Mouse (Mus musculus) kidney, adult 2 months (tissue): ENCODE measurements around the gene Myl7. TPM values are rescaled to one million over a fixed set of nuclear protein-coding genes. Genes with fewer than 3 reads are reported as not detected.

Source experiments
- DNase-seq: peaks from one replicate; pipeline ENCODE4 v3.0.0; 2021
- H3K27ac ChIP-seq: fragments of 200-500 bp; 2 replicates; pipeline ENCODE4 v1.5.1; 2012; ENCODE audit warnings: low read depth, low read length, control low read depth, inconsistent platforms; ENCODE audit not compliant: insufficient read depth
- H3K27me3 ChIP-seq: fragments of 200-500 bp; replicated peaks from 2 replicates; pipeline ENCODE4 v1.6.1; 2012; ENCODE audit warnings: mild to moderate bottlenecking, moderate library complexity, low read length, inconsistent platforms; ENCODE audit not compliant: control insufficient read depth, insufficient read depth
- H3K36me3 ChIP-seq: fragments of 200-500 bp; 2 replicates; pipeline ENCODE4 v1.6.1; 2012; ENCODE audit warnings: mild to moderate bottlenecking, moderate library complexity, low read length, inconsistent platforms; ENCODE audit not compliant: control insufficient read depth, insufficient read depth
- H3K4me1 ChIP-seq: fragments of 200-500 bp; 2 replicates; pipeline ENCODE4 v1.6.1; 2011; ENCODE audit warnings: low read length; ENCODE audit not compliant: control insufficient read depth, insufficient read depth
- H3K4me3 ChIP-seq: fragments of 200-500 bp; 2 replicates; pipeline ENCODE4 v1.5.1; 2011; ENCODE audit warnings: mild to moderate bottlenecking, low read depth, low read length, control low read depth; ENCODE audit not compliant: insufficient read depth
- CTCF ChIP-seq: fragments of 200-500 bp; conservative IDR thresholded peaks from 2 replicates; pipeline ENCODE4 v1.5.1; 2011; ENCODE audit warnings: low read depth, mild to moderate bottlenecking, control low read depth, low read length, moderate library complexity, mixed read lengths; ENCODE audit not compliant: insufficient read depth, insufficient read length
- POLR2A ChIP-seq: fragments of 200-500 bp; IDR thresholded peaks from one replicate; pipeline ENCODE4 v1.6.1; 2011; ENCODE audit warnings: low read depth, low read length, control low read depth
- WGBS: fragments of 180-500 bp; shearing (Covaris S2); methylation state at CpG from one replicate; pipeline ENCODE4 v1.1.7; 2018; 5-methylcytosine and 5-hydroxymethylcytosine counted together
- polyA plus RNA-seq: library from polyadenylated mRNA; depleted of rRNA; stranded (reverse); fragments of >200 nt; gene quantifications from 2 replicates; pipeline ENCODE4 v1.2.3, GENCODE M21; 2012

Gene Myl7
- polyA plus RNA-seq, 1 experiment, result 5.1 TPM

DNA sequence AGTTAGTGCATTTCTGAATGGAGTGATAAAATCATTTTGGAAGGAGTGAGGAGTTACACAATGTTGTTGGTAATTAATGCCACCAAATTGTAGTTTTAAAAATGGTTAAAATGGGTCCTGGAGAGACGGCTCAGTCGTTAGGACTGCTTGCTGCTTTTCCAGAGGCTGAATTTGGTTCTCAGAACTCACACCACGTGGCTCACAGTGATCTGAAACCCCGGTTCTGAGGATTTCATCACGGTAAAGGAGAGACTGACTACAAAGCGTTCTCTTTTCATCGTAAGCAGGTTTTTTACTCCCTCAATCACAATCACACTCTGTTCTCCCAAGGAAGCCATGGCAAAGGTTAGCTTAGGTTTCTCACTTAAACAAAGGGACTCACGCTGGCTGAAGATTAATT, 26.1 kb upstream of the Myl7 start:
- Histone ChIP-seq H3K36me3 (no peaks in the 10 kb centered on the region), H3K4me1 (no peaks in the 10 kb centered on the region), H3K27ac (no peak overlapping the region), H3K27me3 (no peaks in the 10 kb centered on the region), H3K4me3 (no peak overlapping the region)
- TF ChIP-seq POLR2A (no peak), CTCF (no peak)
- DNase-seq, result no peak
- WGBS, result 48% methylated on average over 8 of the region's 8 CpGs

- H3K4me3 ChIP-seq, result no peak overlapping the region
- WGBS, result 39% methylated on average over 17 of the region's 17 CpGs
- no peaks in the 10 kb centered on the region for H3K36me3 ChIP-seq
- H3K27ac ChIP-seq, result no peak overlapping the region
- no peaks in the 10 kb centered on the region for H3K4me1 ChIP-seq
- no peaks in the 10 kb centered on the region for H3K27me3 ChIP-seq
- TF ChIP-seq POLR2A (no peak), CTCF (no peak)
- no peak for DNase-seq
Measured at GRCm38 (mm10) chr11:5920323-5920960, 21.9 kb upstream of the Myl7 start.

GRCm38 (mm10) chr11:5919606-5920005, 21.0 kb upstream of the Myl7 start:
- no peak for TF ChIP-seq POLR2A
- TF ChIP-seq CTCF, result no peak
- Histone ChIP-seq H3K4me3 (no peak overlapping the region), H3K4me1 (no peaks in the 10 kb centered on the region), H3K27me3 (no peaks in the 10 kb centered on the region), H3K36me3 (no peaks in the 10 kb centered on the region), H3K27ac (no peak overlapping the region)
- no peak for DNase-seq
- 93% methylated on average over 4 of the region's 4 CpGs for WGBS

DNA sequence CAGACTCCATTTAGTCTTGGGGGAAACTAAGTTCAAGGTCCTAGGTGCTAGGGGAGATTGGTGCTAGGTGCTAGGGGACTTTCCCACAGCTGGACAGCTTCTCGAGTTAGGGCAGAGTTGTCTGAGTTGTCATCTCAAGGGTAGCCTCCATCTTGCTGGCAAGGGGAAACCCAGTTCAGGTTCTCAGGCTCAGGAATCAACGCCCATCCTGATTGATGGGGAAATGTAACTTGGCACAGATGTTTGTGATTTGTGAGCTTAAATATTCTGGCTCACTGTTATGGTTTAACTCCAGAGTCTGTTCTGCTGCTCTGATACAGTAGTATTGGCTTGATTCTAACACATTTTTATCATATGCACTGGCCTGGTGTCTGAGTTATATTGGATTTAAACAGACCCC, 19.5 kb upstream of the Myl7 start:
- TF ChIP-seq CTCF (no peak), POLR2A (no peak)
- DNase-seq, result no peak
- 78% methylated on average over 2 of the region's 2 CpGs for WGBS
- Histone ChIP-seq H3K4me3 (no peak overlapping the region), H3K4me1 (no peaks in the 10 kb centered on the region), H3K36me3 (no peaks in the 10 kb centered on the region), H3K27ac (no peak overlapping the region), H3K27me3 (no peaks in the 10 kb centered on the region)

GRCm38 (mm10) chr11:5916178-5916548, 17.6 kb upstream of the Myl7 start:
- WGBS, result 57% methylated on average over 8 of the region's 8 CpGs
- Histone ChIP-seq H3K4me1 (no peaks in the 10 kb centered on the region), H3K36me3 (no peaks in the 10 kb centered on the region), H3K27me3 (no peaks in the 10 kb centered on the region), H3K27ac (no peak overlapping the region), H3K4me3 (no peak overlapping the region)
- no peak for DNase-seq
- TF ChIP-seq CTCF (no peak), POLR2A (no peak)

DNA sequence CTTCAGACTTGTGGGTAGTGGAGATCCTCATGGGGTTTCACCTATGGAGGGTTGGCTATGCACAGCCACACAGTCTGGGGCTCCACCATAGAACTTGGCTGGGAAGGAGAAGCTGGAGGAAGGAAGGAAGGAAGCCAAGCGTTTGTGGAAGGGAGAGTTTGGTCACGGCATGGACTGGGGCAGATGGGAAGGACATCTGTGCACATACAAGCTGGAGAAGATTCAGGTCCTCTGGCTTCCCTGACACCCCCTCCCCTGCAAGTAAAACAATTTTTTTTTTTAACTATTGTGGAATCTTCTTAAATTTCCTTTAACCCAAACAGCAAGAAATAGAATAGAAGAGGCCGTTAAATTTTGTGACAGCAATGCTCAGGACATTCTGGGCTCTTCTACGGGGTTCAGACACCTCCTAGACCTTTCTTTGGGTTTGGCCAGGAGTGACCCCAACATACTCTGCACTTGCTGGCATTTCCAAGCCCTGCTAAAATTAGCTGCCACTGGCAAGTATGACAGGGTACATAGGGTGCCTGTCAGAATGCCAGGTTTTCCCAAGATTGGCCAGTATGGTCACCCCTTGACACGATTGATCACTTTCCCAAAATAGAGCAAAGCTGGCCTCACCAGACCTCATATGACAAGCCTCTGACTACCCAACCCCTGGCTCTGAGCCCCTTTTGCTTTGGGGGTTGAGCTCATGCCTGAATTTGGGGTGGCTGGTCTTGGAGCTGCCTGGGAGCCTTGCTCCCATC, 17.0 kb upstream of the Myl7 start:
- no peak for DNase-seq
- H3K36me3 ChIP-seq, result no peaks in the 10 kb centered on the region
- H3K27me3 ChIP-seq, result no peaks in the 10 kb centered on the region
- H3K4me1 ChIP-seq, result no peaks in the 10 kb centered on the region
- no peak overlapping the region for H3K4me3 ChIP-seq
- H3K27ac ChIP-seq, result no peak overlapping the region
- WGBS, result 51% methylated on average over 5 of the region's 5 CpGs
- no peak for TF ChIP-seq POLR2A
- no peak for TF ChIP-seq CTCF

DNA sequence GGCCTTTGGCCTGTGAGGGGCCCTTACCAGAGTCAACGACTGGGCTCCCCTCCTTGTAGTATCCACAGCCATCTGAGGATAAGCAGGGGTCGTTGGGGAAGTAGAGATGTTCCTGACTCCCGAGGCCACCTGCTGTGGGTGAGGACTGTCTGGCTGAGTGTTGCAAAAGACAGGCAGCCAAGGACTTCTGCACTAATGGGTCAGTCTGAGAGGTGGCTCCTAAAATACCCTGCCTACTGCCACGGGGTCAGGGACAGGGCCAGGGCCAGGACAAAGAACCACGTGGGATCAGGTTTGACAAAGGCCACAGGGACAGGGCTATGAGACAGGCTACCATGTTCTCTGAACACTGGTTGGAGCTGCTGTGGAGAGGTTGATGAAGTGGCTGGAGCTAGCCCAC, 16.4 kb upstream of the Myl7 start:
- WGBS, result 60% methylated on average over 5 of the region's 5 CpGs
- Histone ChIP-seq H3K4me1 (no peaks in the 10 kb centered on the region), H3K4me3 (no peak overlapping the region), H3K27ac (no peak overlapping the region), H3K36me3 (no peaks in the 10 kb centered on the region), H3K27me3 (no peaks in the 10 kb centered on the region)
- TF ChIP-seq CTCF, result no peak
- no peak for TF ChIP-seq POLR2A
- DNase-seq, result no peak
